Mouse (Mus musculus) left cerebral cortex, postnatal 10 days (tissue): ENCODE results near the gene Atp2b2. TPM values are rescaled to one million over a fixed set of nuclear protein-coding genes. Genes with fewer than 3 reads are reported as not detected.

Experiments
- DNase-seq, 2 experiments: peaks; one replicate each; pipeline ENCODE4 v3.0.0; 2021 to 2022; ENCODE audit warnings: low spot score in 2 of 2, mixed read lengths in 1 of 2; ENCODE audit errors: extremely low spot score in 1 of 2
- intact Hi-C: fragments of 180-260 bp; cut with DNase I; formaldehyde crosslinking; loops from one replicate; pipeline ENCODE4 v1.15.1; 2025
- total RNA-seq, 2 experiments: library from RNA; stranded (reverse); gene quantifications; 2 replicates each; pipeline ENCODE4 v1.2.3; 2021

Atp2b2 gene
- total RNA-seq, 2 experiments from 2014 or later: 441 to 448 TPM

DNA sequence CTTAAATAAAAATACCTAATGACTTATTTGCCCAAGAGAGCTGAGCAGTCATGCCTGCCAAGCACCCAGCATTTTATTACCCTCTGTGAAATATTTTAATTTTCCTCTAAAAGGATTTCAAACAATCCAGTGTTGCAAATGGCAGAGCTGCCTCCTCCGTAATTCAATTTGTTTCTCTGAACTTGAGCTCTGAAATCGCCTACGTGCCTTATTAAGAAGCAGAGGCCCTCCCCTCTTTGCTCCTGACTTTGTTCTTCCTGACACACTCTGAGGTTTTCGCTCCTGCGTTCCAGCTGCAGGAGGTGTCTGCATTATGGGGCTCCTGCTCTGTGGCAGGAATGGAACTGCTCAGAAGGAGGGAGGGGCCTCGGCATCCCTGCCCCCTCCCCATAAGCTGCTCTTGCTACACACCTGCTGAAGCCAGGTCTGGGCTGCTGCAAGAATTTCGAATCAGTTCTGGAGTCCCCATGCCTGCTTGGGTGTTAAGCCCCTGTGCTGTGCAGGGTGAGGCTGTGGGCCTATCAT is 264.1 kb downstream of the Atp2b2 start:
- intact Hi-C loops: no loop called here
- DNase-seq: no peak

DNA sequence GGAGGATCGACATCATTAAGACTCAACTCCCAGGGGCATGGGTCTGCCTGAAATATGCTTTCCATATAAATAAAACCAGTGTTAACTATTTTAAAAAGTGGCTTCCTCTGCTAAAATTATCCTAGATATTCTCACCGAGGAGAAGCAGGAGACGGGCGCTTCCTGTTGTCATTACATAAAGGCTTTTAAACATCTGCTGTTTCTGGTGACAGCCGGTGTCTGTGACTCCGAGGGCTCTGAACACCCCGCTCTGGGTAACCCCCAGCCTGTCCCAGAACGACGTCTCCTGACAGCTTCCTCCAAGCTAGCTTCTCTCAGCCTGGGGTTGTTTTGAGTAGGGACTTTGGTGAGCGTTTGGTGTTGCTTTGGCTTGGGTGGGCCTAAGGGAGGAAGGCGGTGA is 273.6 kb downstream of the Atp2b2 start:
- DNase-seq: no peak
- intact Hi-C loops: no loop called here

DNA sequence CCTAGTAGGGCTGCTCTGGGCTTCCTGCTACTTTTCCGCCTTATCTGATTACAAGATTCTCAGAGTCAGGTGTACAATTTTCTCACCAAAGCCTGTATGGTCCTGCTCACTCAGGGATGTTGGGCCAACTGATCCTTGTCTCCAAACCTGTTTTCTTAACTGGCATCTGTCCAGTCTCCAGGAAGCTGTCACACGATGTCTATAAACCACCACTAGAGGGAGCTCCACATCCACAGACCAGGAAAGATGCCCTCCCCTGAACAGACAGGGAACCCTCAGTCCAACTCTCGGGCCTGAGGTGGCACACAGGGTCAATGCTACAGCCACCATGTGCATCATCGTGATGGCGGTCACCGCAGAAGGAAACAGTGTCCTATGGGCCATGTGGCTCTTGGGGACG is 280.8 kb downstream of the Atp2b2 start:
- DNase-seq: peak; percentile 57 to 58
- intact Hi-C loops: loop anchor here (5.0 kb wide), 1 partner anchor 311 kb away; no protein-coding TSS in a partner anchor

DNA sequence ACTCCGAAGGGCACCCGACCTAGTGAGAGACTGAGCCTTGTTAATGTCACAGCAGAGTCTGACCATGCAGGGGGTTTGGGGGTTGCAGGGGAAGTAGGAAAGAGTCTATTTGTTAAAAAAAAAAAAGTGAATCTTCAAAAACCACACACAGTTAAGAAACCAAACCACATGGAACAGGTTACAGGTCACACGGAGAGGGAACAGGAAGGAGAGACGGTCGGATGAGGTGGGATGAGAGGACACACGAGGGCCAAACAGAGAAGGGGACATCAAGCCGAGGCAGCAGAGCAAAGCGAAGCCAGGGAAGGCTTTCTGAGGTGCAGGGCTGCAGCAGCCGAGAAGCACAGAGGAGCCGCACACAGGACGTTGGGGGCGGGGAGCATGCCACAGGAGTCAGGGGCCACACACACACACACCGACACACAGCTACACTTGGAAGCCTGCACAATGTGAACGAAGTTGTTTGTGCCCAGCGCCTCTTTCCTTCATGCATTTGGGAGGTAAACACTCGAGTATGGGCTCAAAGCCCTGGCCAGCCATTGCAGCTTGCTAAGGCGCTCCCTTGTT is 293.2 kb downstream of the Atp2b2 start:
- intact Hi-C loops: no loop called here
- no peak for DNase-seq

DNA sequence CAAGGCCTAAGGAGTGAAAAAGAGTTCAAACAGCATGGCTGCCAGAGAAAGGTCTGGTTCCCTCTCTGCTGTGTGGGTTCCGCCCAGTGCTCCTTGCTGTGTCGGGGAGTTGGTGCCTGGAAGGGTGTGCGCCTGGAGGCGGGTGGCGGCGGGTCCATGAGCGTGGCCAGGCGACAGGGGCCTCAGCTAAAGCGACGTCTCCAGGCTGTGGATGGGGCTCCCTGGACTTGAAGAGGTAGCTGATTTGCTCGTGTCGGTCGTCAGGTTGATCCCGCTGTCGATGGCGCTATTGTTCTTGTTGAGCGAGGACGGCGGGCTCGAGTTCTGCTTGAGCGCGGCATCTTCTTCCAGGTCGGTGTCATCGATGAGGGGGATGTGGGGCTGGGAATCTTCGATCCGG is 294.1 kb downstream of the Atp2b2 start:
- intact Hi-C loops: no loop called here
- no peak for DNase-seq

DNA sequence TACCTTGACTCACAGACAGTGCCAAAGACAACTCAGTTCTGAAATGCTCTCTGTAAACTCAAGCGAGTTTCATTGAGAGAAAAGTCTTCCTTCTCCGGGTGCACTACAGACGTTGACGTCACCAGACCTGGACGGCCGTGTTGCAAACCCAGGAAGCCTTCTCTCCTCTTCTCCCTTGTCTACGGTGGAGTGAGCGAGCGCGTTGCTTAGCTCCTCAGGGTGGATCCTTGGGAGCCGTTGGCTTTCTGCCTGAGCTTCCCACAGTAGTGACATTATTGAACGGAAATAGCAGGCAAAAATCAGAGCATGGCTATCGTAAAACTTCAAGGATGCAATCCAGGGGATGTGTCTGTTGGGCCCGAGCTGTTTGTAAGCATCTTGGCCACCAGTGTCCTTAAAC is 295.1 kb downstream of the Atp2b2 start:
- intact Hi-C loops: no loop called here
- DNase-seq: no peak

DNA sequence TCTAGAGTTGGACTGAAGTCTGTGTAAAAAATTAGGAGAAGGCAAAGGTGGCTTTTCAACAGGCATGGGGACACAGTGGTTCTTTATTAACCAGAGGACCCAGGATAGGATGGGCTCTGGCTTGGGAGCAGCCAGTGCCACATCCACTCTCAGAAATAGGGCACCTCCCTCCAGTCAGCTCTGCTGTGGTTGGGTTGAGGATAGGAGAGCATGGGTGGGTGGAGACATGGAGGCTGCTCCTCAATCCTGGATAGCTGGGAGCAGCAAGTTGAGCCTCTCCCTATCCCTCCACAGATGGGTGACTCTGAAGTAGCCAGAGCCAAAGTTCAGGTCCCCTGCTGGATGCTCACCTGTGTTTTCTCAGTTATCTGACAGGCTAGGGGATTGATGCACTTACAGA is 297.3 kb downstream of the Atp2b2 start:
- no peak for DNase-seq
- intact Hi-C loops: no loop called here

DNA sequence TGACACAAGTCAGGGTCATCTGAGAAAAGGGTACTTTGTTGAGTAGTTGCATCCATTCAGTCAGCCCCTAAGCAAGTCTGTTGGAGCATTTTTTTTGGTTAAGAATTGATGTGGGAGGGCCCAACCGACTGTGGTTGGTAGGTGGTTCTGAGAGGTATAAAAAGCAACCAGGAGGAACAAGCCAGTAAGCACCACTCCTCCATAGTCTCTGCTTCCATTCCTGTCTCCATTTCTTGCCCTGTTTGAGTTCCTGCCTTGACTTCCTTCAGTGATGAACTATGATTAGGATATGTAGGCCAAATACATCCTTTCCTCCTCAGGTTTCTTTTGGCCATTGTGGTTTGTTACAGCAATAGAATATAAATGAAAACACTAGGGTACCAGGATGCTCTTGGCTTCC is 299.3 kb downstream of the Atp2b2 start:
- DNase-seq: no peak
- intact Hi-C loops: no loop called here

DNA sequence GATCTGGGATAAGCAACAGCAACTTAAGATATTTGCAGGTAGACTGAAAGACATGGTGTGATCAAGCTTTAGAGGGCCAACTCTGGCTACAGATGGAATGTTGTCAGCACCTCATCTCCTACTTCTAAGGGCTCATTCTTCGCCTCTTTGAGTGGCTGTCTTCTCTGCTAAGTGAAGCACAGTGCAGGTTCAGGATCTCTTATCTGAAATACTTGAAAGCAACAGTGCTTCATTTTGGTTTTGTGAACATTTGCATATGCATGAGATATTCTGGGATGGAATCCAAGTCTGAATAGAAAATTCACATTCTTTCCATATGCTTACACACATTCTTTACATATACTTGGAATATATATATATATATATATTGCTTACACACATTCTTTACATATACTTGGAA is 300.1 kb downstream of the Atp2b2 start:
- no peak for DNase-seq
- intact Hi-C loops: no loop called here

DNA sequence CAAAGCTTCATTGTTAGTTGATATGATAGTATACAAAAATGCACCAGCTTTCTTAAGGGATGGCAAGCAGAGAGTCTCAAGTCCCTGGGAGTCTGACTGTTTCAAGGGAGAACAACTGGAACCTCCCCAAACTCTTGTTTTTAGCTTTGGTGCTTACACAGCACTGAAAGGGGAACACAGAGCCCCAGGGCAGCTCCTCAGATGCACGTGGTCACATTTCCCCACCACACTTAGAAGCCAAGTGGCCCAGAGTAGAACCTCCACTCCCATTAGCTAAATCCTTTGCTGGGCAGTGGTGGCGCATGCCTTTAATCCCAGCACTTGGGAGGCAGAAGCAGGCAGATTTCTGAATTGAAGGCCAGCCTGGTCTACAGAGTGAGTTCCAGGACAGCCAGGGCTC is 301.0 kb downstream of the Atp2b2 start:
- intact Hi-C loops: no loop called here
- no peak for DNase-seq

DNA sequence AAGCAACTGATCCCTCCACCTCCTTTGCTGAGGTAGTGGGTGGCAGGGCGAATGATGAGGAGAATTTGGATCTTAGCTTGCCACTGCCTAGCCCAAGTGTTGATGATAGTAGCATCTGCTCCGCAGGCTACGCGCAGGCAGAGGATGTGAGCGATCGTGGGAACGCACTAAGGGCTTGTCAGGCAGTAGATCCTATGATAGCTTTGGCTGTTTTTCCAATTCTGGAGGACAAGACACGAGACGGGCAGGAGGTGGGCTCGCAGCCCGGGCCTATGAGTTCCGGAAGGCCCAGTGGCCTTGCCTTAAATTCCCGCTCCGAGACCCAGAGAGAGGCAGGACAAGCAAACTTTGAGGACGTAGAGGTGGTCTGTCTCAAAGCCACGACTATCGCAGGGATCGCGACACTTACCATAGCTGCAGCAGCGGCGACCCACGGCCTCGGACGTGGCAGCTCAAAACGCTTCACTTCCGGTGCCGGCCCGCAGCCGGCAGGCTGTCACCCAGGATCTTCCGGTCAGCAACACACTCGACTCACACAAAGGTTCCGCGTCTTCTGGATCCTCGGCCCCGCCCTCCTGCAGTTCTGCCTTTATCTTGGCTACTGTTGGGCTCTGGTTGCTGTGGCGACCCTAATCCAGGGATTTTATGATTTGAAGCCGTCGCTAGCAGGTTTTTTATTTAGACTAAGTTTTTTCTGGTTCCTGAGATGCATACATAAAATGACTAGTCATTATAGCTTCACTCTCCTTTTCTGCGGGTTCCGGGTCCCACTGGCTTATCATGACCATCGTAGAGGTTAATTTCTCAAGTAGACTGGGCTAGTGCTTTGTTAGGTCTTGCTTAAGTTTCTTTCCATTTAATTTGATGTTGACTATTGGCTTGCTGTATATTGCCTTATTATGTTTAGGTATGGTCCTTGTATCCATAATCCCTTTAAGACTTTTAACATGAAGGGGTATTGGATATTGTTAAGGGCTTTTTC is 301.9 kb downstream of the Atp2b2 start, which contains the start of gene Sec13:
Gene Sec13 (minus strand): TSS at position 508 of the 982 bp plus-strand sequence.
- DNase-seq: peak; percentile 89 to 91
- intact Hi-C loops: no loop called here

DNA sequence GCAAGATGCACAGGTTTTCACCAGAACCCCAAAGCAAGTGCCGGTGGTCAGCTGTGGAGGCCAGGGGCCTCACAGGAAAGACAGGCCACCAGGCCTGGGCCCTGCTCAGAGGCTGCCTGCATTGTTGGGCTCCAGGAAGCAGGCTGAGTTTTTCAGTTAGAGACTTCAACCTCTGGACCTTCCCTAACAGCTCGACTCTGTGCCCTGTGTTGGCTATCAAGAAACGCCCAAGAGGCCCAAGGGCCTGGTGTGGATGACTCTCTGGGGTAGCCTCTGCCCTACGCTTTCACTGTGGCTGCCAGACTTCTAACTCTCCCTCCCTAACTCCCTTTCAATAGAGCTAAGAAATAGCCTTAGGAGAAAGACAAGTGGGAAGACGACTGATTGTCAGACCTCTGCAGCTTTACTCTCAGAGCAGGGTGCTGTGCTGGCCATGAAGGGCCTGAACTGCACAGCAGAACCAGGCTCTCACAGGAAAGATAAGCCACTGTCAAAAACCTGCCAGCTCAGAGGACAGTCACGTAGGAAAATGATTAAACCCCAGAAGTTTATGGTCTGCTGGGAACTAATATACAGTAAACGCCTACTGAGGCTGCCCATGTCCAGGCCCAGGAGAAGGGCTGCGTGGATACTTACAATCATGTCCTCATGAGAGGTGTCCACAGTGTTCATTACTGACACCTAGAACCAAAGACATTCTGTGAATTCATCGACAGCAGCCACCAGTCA is 304.9 kb downstream of the Atp2b2 start:
- no peak for DNase-seq
- intact Hi-C loops: no loop called here

DNA sequence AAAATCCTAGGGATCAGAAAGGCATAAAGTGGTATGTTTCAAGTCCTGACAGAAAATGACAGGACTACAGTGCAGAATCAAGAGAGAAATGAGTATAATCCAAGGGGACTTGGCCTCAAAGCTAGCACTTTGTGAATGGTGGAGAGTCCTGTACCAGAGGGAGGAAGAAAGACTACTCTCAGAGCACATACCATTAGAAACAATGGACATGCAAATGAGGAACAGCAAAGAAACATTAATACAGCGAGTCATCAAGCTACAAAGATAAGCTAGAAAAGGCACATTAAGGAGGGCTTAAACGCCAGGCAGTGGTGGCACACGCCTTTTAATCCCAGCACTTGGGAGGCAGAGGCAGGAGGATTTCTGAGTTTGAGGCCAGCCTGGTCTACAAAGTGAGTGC is 311.1 kb downstream of the Atp2b2 start:
- intact Hi-C loops: no loop called here

DNA sequence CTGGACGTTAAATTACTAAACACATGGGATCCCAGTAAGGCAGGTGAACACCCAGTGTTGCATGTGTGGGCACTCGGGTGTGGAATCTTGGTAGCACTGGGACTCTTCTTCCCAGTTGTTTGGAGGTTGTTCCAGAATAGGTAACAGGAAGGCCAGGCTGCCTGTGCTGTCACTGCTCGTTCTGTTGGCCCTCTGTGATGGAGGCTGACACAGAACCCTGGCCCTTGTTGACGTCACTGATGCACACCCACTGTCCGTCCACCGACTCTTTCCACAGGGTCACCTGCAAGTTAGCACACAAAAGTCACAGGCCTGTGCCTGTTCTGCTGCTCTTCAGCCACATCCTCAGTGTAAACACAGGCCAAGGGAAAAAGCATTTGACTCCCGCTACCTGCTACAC is 314.2 kb downstream of the Atp2b2 start:
- DNase-seq: no peak
- intact Hi-C loops: no loop called here

More for the DNA sequence above, 311.1 kb downstream of the Atp2b2 start:
- DNase-seq: no peak

DNA sequence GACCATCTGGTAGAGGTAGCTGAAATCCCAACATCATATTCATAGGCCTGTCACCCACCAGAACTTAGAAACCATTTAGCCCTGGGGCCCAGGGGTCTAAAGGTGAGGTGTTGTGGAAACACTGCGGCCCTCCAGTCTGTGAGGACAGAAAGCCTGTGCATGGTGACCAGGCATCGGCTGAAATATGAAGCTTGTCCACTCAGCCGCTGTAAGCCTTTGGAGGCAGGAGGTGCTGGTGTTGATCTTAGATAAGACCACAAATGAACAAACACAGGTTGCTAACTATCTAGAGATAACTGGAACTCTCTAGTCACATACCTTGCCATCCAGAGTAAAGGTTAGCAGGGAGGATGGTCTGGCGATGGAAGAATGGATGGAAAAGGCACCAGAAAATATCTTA is 321.4 kb downstream of the Atp2b2 start:
- DNase-seq: no peak
- intact Hi-C loops: no loop called here

DNA sequence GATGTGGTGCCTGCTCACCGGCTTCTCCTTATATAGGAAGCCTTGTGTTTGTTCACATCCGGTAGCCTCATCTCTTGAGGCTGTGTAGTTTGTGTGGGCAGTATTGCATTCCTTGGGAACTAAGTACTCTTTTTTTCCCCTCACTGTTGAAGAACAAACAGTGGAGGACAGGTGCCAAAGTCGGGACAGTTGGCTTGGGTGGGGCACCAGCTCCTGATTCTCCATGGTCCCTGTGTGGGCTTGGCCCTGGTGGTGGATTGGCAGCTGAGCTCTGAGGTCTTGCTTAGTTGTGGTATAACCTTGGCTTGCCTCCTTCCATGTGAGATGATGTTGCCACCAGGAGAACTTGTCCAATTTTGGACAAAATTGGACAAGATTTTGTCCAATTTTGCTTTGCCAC is 322.5 kb downstream of the Atp2b2 start, which contains the start of gene Ghrl:
Gene Ghrl (minus strand): TSS at position 3 of the 400 bp plus-strand sequence.
- intact Hi-C loops: no loop called here
- no peak for DNase-seq

DNA sequence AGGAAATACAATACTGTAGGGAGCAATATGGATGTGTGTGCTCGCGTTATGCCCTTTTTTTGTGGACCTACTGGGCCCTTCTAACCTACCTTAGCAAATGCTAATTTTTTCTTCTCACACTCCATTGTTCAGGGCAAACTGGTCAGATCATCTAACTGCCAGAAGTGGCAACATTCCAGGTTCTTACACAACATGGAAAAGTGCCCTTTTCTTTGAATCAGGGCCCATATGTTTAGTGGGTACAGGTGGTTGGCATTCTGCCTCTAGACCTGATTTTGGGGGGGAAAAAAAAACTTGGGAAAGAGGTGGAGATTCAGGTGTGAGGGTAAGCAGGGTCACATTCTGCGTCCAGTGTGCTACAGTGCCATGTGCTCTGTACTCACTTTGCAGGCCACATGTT is 324.9 kb downstream of the Atp2b2 start:
- no peak for DNase-seq
- intact Hi-C loops: no loop called here

DNA sequence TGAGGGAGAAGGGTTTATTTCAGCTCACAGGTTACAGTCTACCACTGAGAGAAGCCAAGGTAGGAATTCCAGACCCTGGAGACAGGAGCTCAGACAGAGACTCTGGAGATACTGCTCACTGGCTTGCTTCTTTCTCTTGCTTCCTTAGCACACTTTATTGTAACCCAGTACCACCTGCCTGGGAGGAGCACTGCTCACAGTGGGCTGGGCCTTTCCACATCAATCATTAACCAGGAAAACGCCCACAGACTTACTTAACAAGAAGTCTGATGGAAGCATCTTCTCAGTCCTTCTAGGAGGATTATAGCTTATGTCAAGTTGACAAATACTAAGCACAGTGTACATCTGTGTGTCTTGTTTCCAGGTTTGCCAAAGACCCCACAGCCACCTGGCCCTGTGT is 327.6 kb downstream of the Atp2b2 start:
- intact Hi-C loops: no loop called here
- DNase-seq: no peak

DNA sequence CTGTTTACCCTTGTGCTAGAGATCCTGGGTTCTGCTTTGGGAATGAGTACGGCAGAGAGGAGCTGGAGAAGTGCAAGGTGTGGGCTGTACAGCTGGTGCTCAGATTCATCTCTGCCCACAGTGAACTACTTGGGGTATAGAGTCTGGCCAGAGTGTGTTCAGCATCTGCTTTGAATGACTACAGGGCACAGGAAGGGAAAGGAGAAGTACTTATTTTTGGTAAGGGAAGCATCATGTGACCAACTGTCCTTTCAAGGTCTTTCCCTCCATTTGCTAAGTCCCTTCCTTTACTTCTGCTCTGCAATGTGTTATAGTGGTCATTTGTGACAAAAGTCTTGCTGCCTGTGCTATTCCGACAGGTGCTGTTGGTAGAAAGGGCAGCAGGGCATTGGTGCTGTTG is 328.1 kb downstream of the Atp2b2 start:
- no peak for DNase-seq
- intact Hi-C loops: no loop called here
